Mouse (Mus musculus): ENCODE measurements around the gene Art3.

Gene Art3

GRCm38 (mm10) chr5:92376795-92377405 is 45.3 kb downstream of the Art3 start:
- in situ Hi-C loops (cut with MboI, MseI): loop anchor here (5.0 kb wide), 2 partner anchors 35 to 60 kb away; no protein-coding TSS in a partner anchor

- in situ Hi-C loops (cut with MboI, MseI): no loop called here
Measured at GRCm38 (mm10) chr5:92381550-92382348, 50.1 kb downstream of the Art3 start.

GRCm38 (mm10) chr5:92382349-92382679 is 50.7 kb downstream of the Art3 start:
- in situ Hi-C loops (cut with MboI, MseI): no loop called here

DNA sequence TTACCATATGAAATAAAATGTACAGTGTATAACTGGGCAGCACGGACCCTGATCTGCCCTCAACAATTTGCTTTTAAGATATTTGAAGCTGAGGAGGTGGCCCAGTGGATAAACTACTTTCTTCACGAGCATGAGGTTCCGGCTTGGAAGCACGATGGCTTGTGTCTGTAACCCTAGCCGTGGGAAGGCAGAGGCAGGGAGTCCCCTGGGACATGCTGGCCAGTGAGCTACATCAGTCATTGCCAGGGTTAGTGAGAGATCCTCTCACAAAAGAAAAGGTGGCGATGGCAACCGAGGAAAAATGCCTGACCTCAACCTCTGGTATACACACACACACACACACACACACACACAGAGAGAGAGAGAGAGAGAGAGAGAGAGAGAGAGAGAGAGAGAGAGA is 52.1 kb downstream of the Art3 start:
- in situ Hi-C loops (cut with MboI, MseI): no loop called here

DNA sequence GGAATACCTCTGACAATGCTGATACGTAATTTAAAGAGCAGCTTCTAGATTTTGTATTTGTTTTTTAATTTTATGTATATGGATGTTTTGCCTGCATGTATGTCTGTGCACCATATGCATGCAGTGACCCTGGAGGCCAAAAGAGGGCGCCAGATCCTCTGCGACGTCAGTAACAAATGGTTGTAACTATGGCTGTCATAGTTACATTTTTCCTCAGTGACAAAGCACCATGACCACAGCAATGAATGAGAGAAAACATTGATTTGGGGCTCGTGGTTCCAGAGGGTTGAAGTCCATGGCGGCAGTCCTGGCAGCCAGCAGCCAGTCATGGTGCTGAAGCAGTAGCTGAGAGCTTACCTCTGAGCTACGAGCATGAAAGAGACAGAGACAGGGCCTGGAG is 53.2 kb downstream of the Art3 start:
- in situ Hi-C loops (cut with MboI, MseI): no loop called here

- in situ Hi-C loops (cut with MboI, MseI): no loop called here
Measured at GRCm38 (mm10) chr5:92386102-92386501, 54.5 kb downstream of the Art3 start.

DNA sequence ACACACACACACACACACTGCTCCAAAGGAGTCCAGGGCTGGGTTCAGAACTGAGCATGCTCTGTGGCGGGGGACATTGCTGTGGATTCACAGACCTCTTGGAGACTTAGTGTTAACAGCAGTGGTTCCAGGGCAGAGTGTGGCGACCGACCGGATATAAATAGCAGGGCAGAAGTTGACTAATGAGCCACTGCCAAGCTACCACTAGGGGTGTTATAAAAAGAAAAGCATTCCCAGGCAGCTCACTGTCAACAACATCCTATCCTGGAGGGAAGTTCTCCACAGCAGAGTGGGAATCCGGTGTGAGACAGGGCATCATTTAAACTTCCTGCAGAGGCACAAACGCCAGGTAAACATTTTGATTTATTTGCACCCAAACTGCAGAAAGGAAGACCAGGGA is 55.0 kb downstream of the Art3 start:
- in situ Hi-C loops (cut with MboI, MseI): no loop called here

GRCm38 (mm10) chr5:92387433-92387832 is 55.8 kb downstream of the Art3 start:
- in situ Hi-C loops (cut with MboI, MseI): no loop called here

- in situ Hi-C loops (cut with MboI, MseI): no loop called here
Measured at GRCm38 (mm10) chr5:92389977-92390376, 58.4 kb downstream of the Art3 start.

GRCm38 (mm10) chr5:92390615-92391014 is 59.0 kb downstream of the Art3 start:
- in situ Hi-C loops (cut with MboI, MseI): no loop called here

DNA sequence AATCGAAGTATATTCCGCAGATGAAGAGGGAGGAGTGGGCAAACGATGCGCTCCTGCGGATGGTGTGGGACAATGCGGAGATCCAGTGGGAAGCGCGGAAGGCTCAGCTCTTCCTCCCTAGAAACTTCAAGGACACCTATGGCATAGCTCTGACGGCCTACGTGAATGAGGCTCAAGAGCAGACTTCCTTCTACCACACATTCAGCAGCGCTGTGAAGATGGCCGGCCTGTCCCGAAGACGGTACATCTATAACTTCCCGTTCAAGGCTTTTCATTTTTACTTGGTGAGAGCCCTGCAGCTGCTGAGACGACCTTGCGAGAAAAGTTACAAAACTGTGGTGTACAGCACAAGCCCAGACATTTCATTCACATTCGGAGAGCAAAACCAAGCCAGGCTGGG is 60.9 kb downstream of the Art3 start:
- in situ Hi-C loops (cut with MboI, MseI): no loop called here

GRCm38 (mm10) chr5:92393863-92394262 is 62.2 kb downstream of the Art3 start:
- in situ Hi-C loops (cut with MboI, MseI): no loop called here

DNA sequence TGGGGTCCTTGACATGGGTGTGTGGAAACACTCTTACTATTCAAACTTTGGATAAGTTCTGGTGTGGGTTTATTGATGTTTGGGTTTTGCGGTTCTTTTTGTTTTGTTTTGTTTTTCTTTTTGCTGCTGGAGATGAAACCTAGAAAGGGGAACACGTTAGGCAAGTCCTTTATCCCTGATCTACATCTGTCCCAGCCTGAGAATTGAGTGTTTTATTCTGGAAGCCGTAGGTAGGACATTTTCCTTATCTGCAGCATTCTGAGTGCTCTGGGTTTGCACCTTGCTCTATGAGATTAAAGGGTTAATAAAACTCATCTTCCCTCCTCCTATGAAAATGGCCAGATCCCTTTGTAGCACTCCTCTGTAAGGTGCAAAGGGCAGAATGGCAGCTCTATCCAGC is 64.1 kb downstream of the Art3 start:
- in situ Hi-C loops (cut with MboI, MseI): no loop called here

DNA sequence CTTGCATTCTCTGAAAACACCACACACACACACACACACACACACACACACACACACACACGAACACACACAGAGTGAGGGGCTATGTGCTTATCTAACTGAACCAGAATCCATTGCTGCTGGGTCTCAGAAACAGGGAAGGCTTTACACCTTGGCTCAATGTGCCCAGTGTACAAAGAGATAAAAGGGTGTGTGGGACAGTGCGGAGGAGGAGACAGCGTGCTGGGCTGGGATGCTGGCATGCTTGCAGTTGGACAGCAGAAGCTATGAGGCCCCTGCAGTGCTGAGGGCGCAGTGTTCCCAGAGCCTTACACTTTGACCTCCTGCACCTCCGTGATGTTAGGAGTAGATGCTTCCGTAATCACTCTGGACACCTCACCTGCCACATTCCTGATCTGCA is 64.8 kb downstream of the Art3 start:
- in situ Hi-C loops (cut with MboI, MseI): no loop called here

DNA sequence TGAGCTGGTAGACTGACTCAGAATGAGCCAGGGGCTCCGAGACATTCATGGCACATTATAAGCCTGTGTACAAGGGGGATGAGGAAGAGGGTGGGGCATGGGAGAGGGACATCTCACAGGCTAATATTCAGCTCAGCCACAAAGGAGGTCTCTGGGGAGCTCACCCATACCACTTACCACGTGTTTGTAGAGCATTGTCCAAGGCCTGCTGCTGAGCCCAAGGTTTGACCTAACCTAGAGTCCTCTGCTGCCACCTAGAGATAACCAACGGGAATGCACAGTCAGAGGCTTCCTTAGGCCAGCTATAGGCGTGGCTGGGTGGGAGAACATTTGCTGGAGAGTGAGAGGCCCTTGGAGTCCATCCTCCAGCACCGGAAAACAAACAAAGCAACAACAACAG is 66.5 kb downstream of the Art3 start:
- in situ Hi-C loops (cut with MboI, MseI): no loop called here

DNA sequence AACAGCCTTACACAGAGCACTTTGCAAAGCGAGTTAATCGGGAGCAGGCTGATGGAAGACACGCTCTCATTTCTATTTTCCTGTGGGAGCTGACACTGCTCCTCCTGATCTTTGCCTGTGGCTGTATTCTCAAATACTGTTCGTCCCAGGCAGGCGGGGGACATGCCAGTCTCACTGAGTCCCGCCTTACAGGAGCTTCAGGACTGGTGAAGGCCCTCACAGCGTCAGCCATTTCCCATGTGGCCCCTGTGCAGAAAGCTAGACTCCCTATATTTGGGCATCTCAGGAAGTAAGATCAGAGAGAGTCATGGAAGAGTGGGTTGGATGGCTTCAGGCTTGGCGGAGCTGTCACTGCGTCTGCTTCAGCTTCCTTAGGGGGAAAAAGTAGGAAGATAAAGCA is 71.2 kb downstream of the Art3 start:
- in situ Hi-C loops (cut with MboI, MseI): loop anchor here (25.0 kb wide), 1 partner anchor 1466 kb away; the partner anchor contains the start of gene Mthfd2l

- in situ Hi-C loops (cut with MboI, MseI): loop anchor here (25.0 kb wide), 1 partner anchor 1466 kb away; the partner anchor contains the start of gene Mthfd2l
Measured at GRCm38 (mm10) chr5:92403562-92404399, 72.2 kb downstream of the Art3 start.

GRCm38 (mm10) chr5:92404400-92404678 is 72.7 kb downstream of the Art3 start:
- in situ Hi-C loops (cut with MboI, MseI): loop anchor here (25.0 kb wide), 1 partner anchor 1467 kb away; the partner anchor contains the start of gene Mthfd2l

DNA sequence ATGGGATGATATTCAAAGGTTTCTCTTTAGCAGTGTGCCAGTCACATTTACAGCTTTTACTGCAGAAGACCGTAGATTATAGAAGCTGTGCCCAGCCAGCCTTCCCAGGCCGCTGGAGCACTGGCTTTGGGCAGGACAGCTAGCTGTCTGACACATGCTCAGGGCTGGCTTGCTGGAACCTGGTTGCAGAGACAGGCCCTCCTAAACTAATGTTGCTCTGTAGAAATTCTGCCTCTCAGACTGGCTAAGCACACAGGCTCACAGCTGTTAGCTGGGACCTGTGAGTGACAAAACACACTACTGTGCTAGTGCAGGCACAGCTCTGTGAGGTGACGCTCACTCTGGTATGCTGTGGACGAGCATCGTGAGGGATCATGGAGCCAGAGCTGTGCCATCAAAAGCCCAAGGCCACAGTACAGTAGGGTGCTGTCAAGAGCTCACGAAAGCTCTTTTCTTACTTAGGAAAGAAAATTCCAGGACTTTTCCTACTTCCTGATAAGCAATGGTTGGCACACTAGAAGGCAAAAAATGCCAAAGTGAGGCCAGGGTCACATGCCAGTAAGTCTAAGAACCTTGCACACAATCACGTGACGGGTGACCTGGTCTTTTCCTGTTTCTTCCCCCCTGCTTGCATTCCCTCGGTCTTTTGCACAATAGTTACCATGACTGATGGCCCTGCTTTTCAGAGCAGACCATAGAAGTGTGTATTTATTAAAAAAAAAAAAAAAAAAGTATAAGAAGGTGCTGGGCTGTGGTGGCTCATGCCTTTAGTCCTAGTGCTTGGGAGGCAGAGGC is 77.9 kb downstream of the Art3 start:
- in situ Hi-C loops (cut with MboI, MseI): loop anchor here (25.0 kb wide), 1 partner anchor 1472 kb away; the partner anchor contains the start of gene Mthfd2l

DNA sequence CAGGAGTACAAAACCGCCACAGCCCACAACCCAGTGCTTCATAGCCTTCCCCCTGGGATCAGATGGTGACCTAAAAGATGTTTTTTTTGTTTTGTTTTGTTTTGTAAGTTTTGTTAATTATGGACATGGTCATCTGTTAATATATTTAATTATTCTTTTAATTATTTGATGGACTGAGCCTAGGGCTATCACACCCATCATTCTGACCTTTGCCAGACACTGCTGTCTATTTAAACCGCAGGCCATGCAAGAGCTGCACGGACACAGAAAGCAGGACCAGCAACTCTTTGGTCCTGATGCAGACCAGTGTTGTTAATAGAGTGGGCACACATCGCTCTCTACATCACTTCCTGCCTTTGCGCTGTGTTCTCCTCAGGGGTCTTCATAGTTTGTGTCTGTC is 78.9 kb downstream of the Art3 start:
- in situ Hi-C loops (cut with MboI, MseI): loop anchor here (25.0 kb wide), 1 partner anchor 1473 kb away; the partner anchor contains the start of gene Mthfd2l

DNA sequence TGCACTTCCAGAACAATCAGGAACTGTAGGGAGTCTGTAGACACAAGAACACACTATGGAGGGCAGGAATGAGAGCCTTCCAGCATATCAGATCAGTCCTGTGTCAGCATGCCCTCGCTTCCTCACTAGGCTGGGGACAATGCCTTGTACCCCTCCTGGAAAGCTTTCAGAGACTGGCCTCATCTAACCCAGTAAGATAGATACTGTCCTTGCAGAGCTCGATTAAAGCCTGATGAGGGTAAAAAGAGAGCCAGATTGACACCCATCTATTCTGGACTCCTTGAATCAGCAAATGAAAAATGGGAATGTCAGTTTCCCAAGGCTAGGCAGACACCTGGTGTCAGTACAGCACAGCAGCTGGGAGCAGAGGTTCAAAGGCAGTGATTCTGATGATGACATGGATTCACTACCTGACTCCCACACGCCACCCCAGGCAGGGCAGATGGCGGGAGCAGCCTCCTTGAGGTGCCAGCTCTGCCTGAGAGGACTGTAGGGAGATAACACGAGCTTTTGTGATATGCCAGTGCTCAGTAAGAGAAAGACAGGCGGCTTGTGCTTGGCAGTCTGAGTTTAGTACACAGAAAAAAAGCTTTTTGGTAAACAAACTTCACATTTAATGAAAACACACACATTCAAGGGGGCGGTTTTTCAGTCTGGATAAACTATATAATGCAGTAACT is 80.0 kb downstream of the Art3 start:
- in situ Hi-C loops (cut with MboI, MseI): loop anchor here (25.0 kb wide), 1 partner anchor 1474 kb away; the partner anchor contains the start of gene Mthfd2l

Data from T-helper 1 cell (primary cell).